Mouse (Mus musculus): ENCODE data around the gene Mcfd2. TPM values are rescaled to one million over a fixed set of nuclear protein-coding genes. Genes with fewer than 3 reads are reported as not detected.

The Mcfd2 gene
- total RNA-seq (2023) = 13.2 TPM

DNA sequence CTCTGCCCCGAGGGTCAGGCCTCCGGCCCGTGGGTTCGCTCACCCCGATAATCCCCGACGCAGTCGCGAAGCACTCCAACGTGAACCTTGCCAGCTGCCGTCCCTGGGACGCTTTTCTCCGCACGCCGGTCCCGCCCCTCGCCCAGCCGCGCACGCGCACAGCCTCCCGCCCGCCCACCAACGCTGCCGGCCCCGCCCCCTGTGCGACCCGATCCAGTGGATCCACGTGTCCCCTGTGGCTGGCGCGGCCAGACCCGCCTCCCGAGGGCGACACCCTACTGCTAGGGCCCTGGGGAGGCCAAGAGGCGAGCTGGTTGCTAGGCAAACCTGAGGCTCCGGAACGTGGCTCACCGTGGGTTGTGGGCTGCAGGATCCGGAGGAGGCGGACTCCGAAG is at the start of gene Mcfd2:
Gene Mcfd2, minus strand, starts transcription at position 144 of the 395 bp plus-strand sequence.

GRCm38 (mm10) chr17:87282706-87283053 is 16.9 kb upstream of the Mcfd2 start, which contains the start of gene Ttc7:
TSS of gene Ttc7 (plus strand) at chr17:87282886.

Other genes with a start within 250 kb of the Mcfd2 start
- 7.8 TPM for gene Pigf, start 240.5 kb downstream of the Mcfd2 start, total RNA-seq (2023)
- 77.9 TPM for gene Cript, start 240.4 kb downstream of the Mcfd2 start, total RNA-seq (2023)
- 15.6 TPM for gene Socs5, start 158.3 kb downstream of the Mcfd2 start, total RNA-seq (2023)
- gene Ttc7, start 17.0 kb upstream of the Mcfd2 start, total RNA-seq (2023) = 119 TPM
- gene Stpg4, start 161.8 kb upstream of the Mcfd2 start, total RNA-seq (2023) = 0.91 TPM
- gene Calm2, start 181.0 kb upstream of the Mcfd2 start, total RNA-seq (2023) = 319 TPM

All from CD4-positive naive resting alpha-beta T cell, adult 76 days (primary cell).